Mouse (Mus musculus) lung, adult 2 months (tissue): ENCODE data around the gene Dmxl2.

Experiments
- CTCF ChIP-seq: fragments of 200-500 bp; IDR thresholded peaks from 2 replicates; pipeline ENCODE4 v1.5.1; 2011; ENCODE audit warnings: mild to moderate bottlenecking, low read length, control low read depth; ENCODE audit not compliant: insufficient read depth
- POLR2A ChIP-seq: fragments of 200-500 bp; IDR thresholded peaks from 2 replicates; pipeline ENCODE4 v1.6.1; 2011; ENCODE audit warnings: low read depth, mild to moderate bottlenecking, control low read depth, low read length, borderline replicate concordance; ENCODE audit errors: extremely low read depth

GRCm38 (mm10) chr9:54463483-54464054 is 37.9 kb downstream of the Dmxl2 start:
- no peak for TF ChIP-seq POLR2A
- no peak for TF ChIP-seq CTCF
